Mouse (Mus musculus) heart, postnatal 14 days (tissue): ENCODE measurements around the gene Ppp1cc. TPM values are rescaled to one million over a fixed set of nuclear protein-coding genes. Genes with fewer than 3 reads are reported as not detected.
A peak's percentile ranks its signal among the peaks of the same experiment; 100 is the strongest.

Source experiments
- DNase-seq, 2 experiments: peaks; one replicate each; pipeline ENCODE4 v3.0.0; 2021 to 2022
- intact Hi-C: fragments of 180-260 bp; cut with DNase I; formaldehyde crosslinking; loops from one replicate; pipeline ENCODE4 v1.15.1; 2025
- long read RNA-seq, 2 experiments: library from polyadenylated mRNA; stranded (forward); transcript quantifications; one replicate each; pipeline ENCODE4 v2.0.0; 2021
- total RNA-seq, 2 experiments: library from RNA; stranded (reverse); gene quantifications; 2 replicates each; pipeline ENCODE4 v1.2.3; 2021

Ppp1cc gene
- total RNA-seq: 100 to 1,000 TPM; 121 to 152 TPM
- long read RNA-seq, experiment 1, transcript Ppp1cc-203 (6 exons, 2,492 nt): minor isoform, 5 of 184 reads
- long read RNA-seq, experiment 1, transcript Ppp1cc-201 (8 exons, 1,442 nt): minor isoform, 25 of 184 reads
- long read RNA-seq, experiment 1, transcript Ppp1cc-202 (7 exons, 2,384 nt): major isoform, 143 of 184 reads
- long read RNA-seq, experiment 1, partial matches to known transcripts: 6 of 184 reads
- long read RNA-seq, experiment 1, other reads (novel, unspliced or antisense): 5 of 184 reads
- long read RNA-seq, experiment 2, transcript Ppp1cc-202 (7 exons, 2,384 nt): major isoform, 82 of 111 reads
- long read RNA-seq, experiment 2, transcript Ppp1cc-201 (8 exons, 1,442 nt): minor isoform, 20 of 111 reads
- long read RNA-seq, experiment 2, partial matches to known transcripts: 4 of 111 reads
- long read RNA-seq, experiment 2, other reads (novel, unspliced or antisense): 2 of 111 reads

- peak; percentile 92 to 94 for DNase-seq
- intact Hi-C loops: loop anchor here (2.0 kb wide), 1 partner anchor 15 kb away; no protein-coding TSS in a partner anchor
Observed at GRCm38 (mm10) chr5:122157827-122158381, at the start of gene Ppp1cc. Gene Ppp1cc, plus strand, starts transcription at chr5:122158278.

GRCm38 (mm10) chr5:122109325-122110060 lies 48.6 kb upstream of the Ppp1cc start:
- intact Hi-C loops: no loop called here
- peak in 1 of 2 experiments; percentile 66 for DNase-seq

GRCm38 (mm10) chr5:122110625-122111024 lies 47.5 kb upstream of the Ppp1cc start:
- peak in 1 of 2 experiments; percentile 46 for DNase-seq
- intact Hi-C loops: no loop called here

GRCm38 (mm10) chr5:122111091-122111932 lies 46.8 kb upstream of the Ppp1cc start:
- no peak for DNase-seq
- intact Hi-C loops: no loop called here

- DNase-seq: no peak
- intact Hi-C loops: no loop called here
Observed at GRCm38 (mm10) chr5:122111933-122112248, 46.2 kb upstream of the Ppp1cc start.

GRCm38 (mm10) chr5:122113450-122113849 lies 44.6 kb upstream of the Ppp1cc start:
- DNase-seq: no peak
- intact Hi-C loops: no loop called here

GRCm38 (mm10) chr5:122114176-122114575 lies 43.9 kb upstream of the Ppp1cc start:
- intact Hi-C loops: no loop called here
- DNase-seq: peak in 1 of 2 experiments; percentile 70

GRCm38 (mm10) chr5:122115266-122115763 lies 42.8 kb upstream of the Ppp1cc start:
- DNase-seq: no peak
- intact Hi-C loops: no loop called here

GRCm38 (mm10) chr5:122116243-122116642 lies 41.8 kb upstream of the Ppp1cc start:
- no peak for DNase-seq
- intact Hi-C loops: no loop called here

- intact Hi-C loops: loop anchor here (5.0 kb wide), 1 partner anchor 217 kb away; no protein-coding TSS in a partner anchor
- no peak for DNase-seq
Observed at GRCm38 (mm10) chr5:122125211-122125760, 32.8 kb upstream of the Ppp1cc start.

- peak; percentile 70 to 86 for DNase-seq
- intact Hi-C loops: loop anchor here (5.0 kb wide), 1 partner anchor 213 kb away; no protein-coding TSS in a partner anchor
Observed at GRCm38 (mm10) chr5:122129068-122129655, 28.9 kb upstream of the Ppp1cc start.

- no peak for DNase-seq
- intact Hi-C loops: loop anchor here (5.0 to 10.0 kb wide), 2 partner anchors 132 to 244 kb away; partner anchors contain the start of genes Fam216a, Gpn3 and Tctn1
Observed at GRCm38 (mm10) chr5:122130341-122130998, 27.6 kb upstream of the Ppp1cc start.

GRCm38 (mm10) chr5:122131076-122132051 lies 26.7 kb upstream of the Ppp1cc start:
- intact Hi-C loops: loop anchor here (1.0 to 10.0 kb wide), 3 partner anchors 45 to 243 kb away; partner anchors contain the start of genes Fam216a, Gpn3 and Tctn1
- DNase-seq: peak; percentile 92 to 93

- intact Hi-C loops: loop anchor here (5.0 to 10.0 kb wide), 2 partner anchors 130 to 242 kb away; partner anchors contain the start of genes Fam216a, Gpn3 and Tctn1
- DNase-seq: no peak
Observed at GRCm38 (mm10) chr5:122132167-122133049, 25.7 kb upstream of the Ppp1cc start.

GRCm38 (mm10) chr5:122133050-122133389 lies 25.1 kb upstream of the Ppp1cc start:
- DNase-seq: no peak
- intact Hi-C loops: loop anchor here (5.0 to 10.0 kb wide), 2 partner anchors 129 to 242 kb away; partner anchors contain the start of genes Fam216a, Gpn3 and Tctn1
